Mouse (Mus musculus): ENCODE measurements around the gene Mrpl19. TPM values are rescaled to one million over a fixed set of nuclear protein-coding genes. Genes with fewer than 3 reads are reported as not detected.

The Mrpl19 gene
- polyA plus RNA-seq, 2 experiments: 5.6 to 18.8 TPM

- 78% methylated on average over 2 of the region's 2 CpGs for WGBS (ENCODE audit: insufficient replicate concordance)
- H3K4me3 ChIP-seq (ENCODE audit: insufficient read depth in 1 of 2, low read depth in 2 of 2, low read length in 2 of 2): no peak overlapping the region
- TF ChIP-seq EP300 (IDR thresholded peaks at IDR 0.05; ENCODE audit: low read depth): no peak
- TF ChIP-seq CTCF (IDR thresholded peaks at IDR 0.05; ENCODE audit: low read depth): no peak
- no peak overlapping the region for H3K4me2 ChIP-seq (ENCODE audit: low read depth)
- peaks cover 56% of the 10 kb centered on the region for H3K36me3 ChIP-seq (replicated peaks; ENCODE audit: control insufficient read depth, insufficient read depth, low read depth)
- H3K27me3 ChIP-seq (ENCODE audit: control insufficient read depth, insufficient read depth, low read length): no peaks in the 10 kb centered on the region
- no peaks in the 10 kb centered on the region for H3K4me1 ChIP-seq (replicated peaks; ENCODE audit: control insufficient read depth in 2 of 2, insufficient read depth in 2 of 2, low read length in 1 of 2)
- no peak overlapping the region for H3K27ac ChIP-seq
- DNase-seq (ENCODE audit: low read depth in 3 of 3, low spot score in 3 of 3) (no peak), ATAC-seq (ENCODE audit: insufficient read depth) (no peak)
- H3K9ac ChIP-seq (replicated peaks): no peak overlapping the region
- H3K9me3 ChIP-seq (ENCODE audit: control insufficient read depth, low read length): no peaks in the 10 kb centered on the region
Observed at GRCm38 (mm10) chr6:81943281-81943680, 22.5 kb downstream of the Mrpl19 start.

- WGBS (ENCODE audit: insufficient replicate concordance): 84% methylated on average over 5 of the region's 5 CpGs
Observed at GRCm38 (mm10) chr6:81941718-81942117, 24.0 kb downstream of the Mrpl19 start.

GRCm38 (mm10) chr6:81933281-81933680 is 32.5 kb downstream of the Mrpl19 start:
- Histone ChIP-seq H3K27me3 (ENCODE audit: control insufficient read depth, insufficient read depth, low read length) (no peaks in the 10 kb centered on the region), H3K9me3 (ENCODE audit: control insufficient read depth, low read length) (no peaks in the 10 kb centered on the region), H3K4me2 (ENCODE audit: low read depth) (no peak overlapping the region), H3K36me3 (replicated peaks; ENCODE audit: control insufficient read depth, insufficient read depth, low read depth) (peaks cover 58% of the 10 kb centered on the region), H3K9ac (replicated peaks) (no peak overlapping the region), H3K4me3 (ENCODE audit: insufficient read depth in 1 of 2, low read depth in 2 of 2, low read length in 2 of 2) (no peak overlapping the region), H3K27ac (no peak overlapping the region), H3K4me1 (replicated peaks; ENCODE audit: control insufficient read depth in 2 of 2, insufficient read depth in 2 of 2, low read length in 1 of 2) (no peaks in the 10 kb centered on the region)
- ATAC-seq (ENCODE audit: insufficient read depth): no peak
- 81% methylated on average over 3 of the region's 3 CpGs for WGBS (ENCODE audit: insufficient replicate concordance)
- TF ChIP-seq CTCF (IDR thresholded peaks at IDR 0.05; ENCODE audit: low read depth) (peak; percentile 49), EP300 (IDR thresholded peaks at IDR 0.05; ENCODE audit: low read depth) (no peak)
- DNase-seq (ENCODE audit: low read depth in 3 of 3, low spot score in 3 of 3): no peak

More at GRCm38 (mm10) chr6:81941718-81942117, 24.0 kb downstream of the Mrpl19 start:
- DNase-seq (ENCODE audit: low read depth in 3 of 3, low spot score in 3 of 3) (no peak), ATAC-seq (ENCODE audit: insufficient read depth) (no peak)
- H3K4me2 ChIP-seq (ENCODE audit: low read depth): no peak overlapping the region
- no peak overlapping the region for H3K4me3 ChIP-seq (ENCODE audit: insufficient read depth in 1 of 2, low read depth in 2 of 2, low read length in 2 of 2)
- H3K9ac ChIP-seq (replicated peaks): no peak overlapping the region
- H3K27ac ChIP-seq: no peak overlapping the region
- TF ChIP-seq EP300 (IDR thresholded peaks at IDR 0.05; ENCODE audit: low read depth) (no peak), CTCF (IDR thresholded peaks at IDR 0.05; ENCODE audit: low read depth) (no peak)
- no peaks in the 10 kb centered on the region for H3K27me3 ChIP-seq (ENCODE audit: control insufficient read depth, insufficient read depth, low read length)
- H3K9me3 ChIP-seq (ENCODE audit: control insufficient read depth, low read length): no peaks in the 10 kb centered on the region
- H3K36me3 ChIP-seq (replicated peaks; ENCODE audit: control insufficient read depth, insufficient read depth, low read depth): peaks cover 58% of the 10 kb centered on the region
- no peaks in the 10 kb centered on the region for H3K4me1 ChIP-seq (replicated peaks; ENCODE audit: control insufficient read depth in 2 of 2, insufficient read depth in 2 of 2, low read length in 1 of 2)

GRCm38 (mm10) chr6:81929402-81929801 is 36.4 kb downstream of the Mrpl19 start:
- TF ChIP-seq EP300 (IDR thresholded peaks at IDR 0.05; ENCODE audit: low read depth): no peak
- no peak for TF ChIP-seq CTCF (IDR thresholded peaks at IDR 0.05; ENCODE audit: low read depth)
- Histone ChIP-seq H3K36me3 (replicated peaks; ENCODE audit: control insufficient read depth, insufficient read depth, low read depth) (peaks cover 46% of the 10 kb centered on the region), H3K9ac (replicated peaks) (no peak overlapping the region), H3K9me3 (ENCODE audit: control insufficient read depth, low read length) (no peaks in the 10 kb centered on the region), H3K4me2 (ENCODE audit: low read depth) (no peak overlapping the region), H3K4me1 (replicated peaks; ENCODE audit: control insufficient read depth in 2 of 2, insufficient read depth in 2 of 2, low read length in 1 of 2) (peaks cover 0 to 4% of the 10 kb centered on the region in 2 experiments; a peak in 2 of 4 replicates), H3K27me3 (ENCODE audit: control insufficient read depth, insufficient read depth, low read length) (no peaks in the 10 kb centered on the region), H3K27ac (no peak overlapping the region), H3K4me3 (ENCODE audit: insufficient read depth in 1 of 2, low read depth in 2 of 2, low read length in 2 of 2) (no peak overlapping the region)
- WGBS (ENCODE audit: insufficient replicate concordance): 76% methylated on average over 4 of the region's 4 CpGs
- ATAC-seq (ENCODE audit: insufficient read depth) (no peak), DNase-seq (ENCODE audit: low read depth in 3 of 3, low spot score in 3 of 3) (no peak)

- peak; percentile 53; the same call in 1 of the 2 replicates for ATAC-seq (ENCODE audit: insufficient read depth)
- peaks cover 14% of the 10 kb centered on the region; the same call in 1 of the 2 replicates for H3K36me3 ChIP-seq (replicated peaks; ENCODE audit: control insufficient read depth, insufficient read depth, low read depth)
- H3K9me3 ChIP-seq (ENCODE audit: control insufficient read depth, low read length): no peaks in the 10 kb centered on the region
- no peak for TF ChIP-seq EP300 (IDR thresholded peaks at IDR 0.05; ENCODE audit: low read depth)
- no peak for TF ChIP-seq CTCF (IDR thresholded peaks at IDR 0.05; ENCODE audit: low read depth)
- WGBS (ENCODE audit: insufficient replicate concordance): 13% methylated on average over 5 of the region's 5 CpGs
- H3K4me3 ChIP-seq (ENCODE audit: insufficient read depth in 1 of 2, low read depth in 2 of 2, low read length in 2 of 2): peak overlapping the region; percentile 95 to 96
- DNase-seq (ENCODE audit: low read depth in 3 of 3, low spot score in 3 of 3): no peak
- H3K27ac ChIP-seq: no peak overlapping the region
- peaks cover 0 to 10% of the 10 kb centered on the region in 2 experiments; a peak in 2 of 4 replicates for H3K4me1 ChIP-seq (replicated peaks; ENCODE audit: control insufficient read depth in 2 of 2, insufficient read depth in 2 of 2, low read length in 1 of 2)
- peak overlapping the region; percentile 84 for H3K4me2 ChIP-seq (ENCODE audit: low read depth)
- H3K27me3 ChIP-seq (ENCODE audit: control insufficient read depth, insufficient read depth, low read length): no peaks in the 10 kb centered on the region
- H3K9ac ChIP-seq (replicated peaks): peak overlapping the region; percentile 94
Observed at GRCm38 (mm10) chr6:81924304-81924703, 41.5 kb downstream of the Mrpl19 start.
